Mouse (Mus musculus) CH12.LX (cell line): Measurements from ENCODE around the gene Mical3. TPM values are rescaled to one million over a fixed set of nuclear protein-coding genes. Genes with fewer than 3 reads are reported as not detected.

Source experiments
- DNase-seq: peaks from one replicate; pipeline ENCODE4 v3.0.0-alpha.2; 2013; ENCODE audit errors: extremely low read depth
- H3K27ac ChIP-seq: 2 replicates; pipeline ENCODE4 v1.5.1; 2012; ENCODE audit warnings: low read depth, mild to moderate bottlenecking, control low read depth, moderate library complexity; ENCODE audit not compliant: insufficient read depth
- H3K27me3 ChIP-seq: replicated peaks from 2 replicates; pipeline ENCODE3; 2012; ENCODE audit warnings: inconsistent platforms
- H3K36me3 ChIP-seq, 2 experiments: replicated peaks in 1 of 2; 2 replicates each; pipeline versions ENCODE3 to v1.6.1; 2012; ENCODE audit warnings: inconsistent platforms in 1 of 2, low read length in 1 of 2, mild to moderate bottlenecking in 1 of 2, mixed read lengths in 1 of 2, moderate library complexity in 1 of 2; ENCODE audit not compliant: control insufficient read depth in 1 of 2, insufficient read depth in 1 of 2
- H3K4me1 ChIP-seq, 2 experiments: 2 replicates each; pipeline ENCODE4 v1.6.1; 2012; ENCODE audit warnings: inconsistent platforms in 1 of 2, moderate library complexity in 1 of 2; ENCODE audit not compliant: insufficient read depth in 2 of 2, control insufficient read depth in 1 of 2
- H3K4me2 ChIP-seq: 2 replicates; pipeline ENCODE4 v1.6.1; 2012; ENCODE audit warnings: low read depth, mild to moderate bottlenecking, control low read depth; ENCODE audit not compliant: poor library complexity, insufficient read depth, severe bottlenecking
- H3K4me3 ChIP-seq, 3 experiments: fragments of 150-350 bp in 1 of 3; sonication (generic) in 1 of 3; replicated peaks in 1 of 3; 2 replicates each; pipeline versions ENCODE3 to v1.5.1; 2011 to 2012; ENCODE audit warnings: low read depth in 2 of 3, low read length in 2 of 3, mild to moderate bottlenecking in 2 of 3, moderate library complexity in 2 of 3, control low read depth in 1 of 3, improper control_type of control experiment in 1 of 3, inconsistent platforms in 1 of 3, mixed read lengths in 1 of 3; ENCODE audit not compliant: poor library complexity in 1 of 3
- H3K79me2 ChIP-seq: replicated peaks from 2 replicates; pipeline ENCODE4 v1.6.1; 2012; ENCODE audit warnings: mild to moderate bottlenecking, moderate library complexity; ENCODE audit not compliant: control insufficient read depth, poor library complexity, insufficient read depth, severe bottlenecking; ENCODE audit errors: extremely low read depth
- H3K9ac ChIP-seq: 2 replicates; pipeline ENCODE4 v1.6.1; 2012; ENCODE audit warnings: low read depth, mild to moderate bottlenecking, control low read depth, moderate library complexity; ENCODE audit not compliant: insufficient read depth
- H3K9me3 ChIP-seq: replicated peaks from 2 replicates; pipeline ENCODE3; 2012; ENCODE audit warnings: low read length, inconsistent platforms, mixed read lengths
- BHLHE40 ChIP-seq: IDR thresholded peaks from 2 replicates; pipeline ENCODE4 v1.6.1; 2011; ENCODE audit warnings: mild to moderate bottlenecking, low read depth, low read length, improper control_type of control experiment
- CTCF ChIP-seq, 2 experiments: IDR thresholded peaks in 1 of 2; conservative IDR thresholded peaks in 1 of 2; 2 replicates each; pipeline ENCODE4 v1.5.1; 2011 to 2012; ENCODE audit warnings: low read depth in 2 of 2, low read length in 2 of 2, improper control_type of control experiment in 1 of 2, inconsistent platforms in 1 of 2, mild to moderate bottlenecking in 1 of 2, moderate library complexity in 1 of 2
- E2F4 ChIP-seq: IDR thresholded peaks from 2 replicates; pipeline ENCODE4 v1.6.1; 2011; ENCODE audit warnings: low read depth, low read length, improper control_type of control experiment; ENCODE audit not compliant: insufficient replicate concordance
- ETS1 ChIP-seq: conservative IDR thresholded peaks from 2 replicates; pipeline ENCODE4 v1.6.1; 2012; ENCODE audit warnings: low read depth, mild to moderate bottlenecking, inconsistent platforms, low read length, improper control_type of control experiment, moderate library complexity
- JUN ChIP-seq: IDR thresholded peaks from 2 replicates; pipeline ENCODE4 v1.6.1; 2011; ENCODE audit warnings: low read depth, mild to moderate bottlenecking, low read length, improper control_type of control experiment, moderate library complexity; ENCODE audit not compliant: insufficient read depth
- JUND ChIP-seq: conservative IDR thresholded peaks from 2 replicates; pipeline ENCODE4 v1.6.1; 2011; ENCODE audit warnings: low read depth, low read length, improper control_type of control experiment
- KAT2A ChIP-seq: IDR thresholded peaks from 2 replicates; pipeline ENCODE4 v1.6.1; 2012; ENCODE audit warnings: low read length, improper control_type of control experiment, inconsistent platforms; ENCODE audit not compliant: insufficient replicate concordance
- MAFK ChIP-seq: IDR thresholded peaks from 2 replicates; pipeline ENCODE4 v1.6.1; 2011; ENCODE audit warnings: low read length, improper control_type of control experiment; ENCODE audit not compliant: insufficient replicate concordance
- MAX ChIP-seq: IDR thresholded peaks from 2 replicates; pipeline ENCODE4 v1.6.1; 2011; ENCODE audit warnings: low read length, improper control_type of control experiment
- MXI1 ChIP-seq: IDR thresholded peaks from 2 replicates; pipeline ENCODE4 v1.6.1; 2011; ENCODE audit warnings: mild to moderate bottlenecking, low read depth, low read length, improper control_type of control experiment
- MYC ChIP-seq: IDR thresholded peaks from 2 replicates; pipeline ENCODE4 v1.6.1; 2011; ENCODE audit warnings: low read depth, mild to moderate bottlenecking, improper control_type of control experiment, low read length
- NELFE ChIP-seq: IDR thresholded peaks from 2 replicates; pipeline ENCODE4 v1.6.1; 2011; ENCODE audit warnings: low read depth, low read length, improper control_type of control experiment
- PAX5 ChIP-seq: IDR thresholded peaks from 2 replicates; pipeline ENCODE4 v1.6.1; 2012; ENCODE audit warnings: low read length, inconsistent platforms, mixed read lengths
- POLR2A ChIP-seq: IDR thresholded peaks from 2 replicates; pipeline ENCODE4 v1.6.1; 2011; ENCODE audit warnings: low read depth, mild to moderate bottlenecking, improper control_type of control experiment, low read length
- RAD21 ChIP-seq: IDR thresholded peaks from 2 replicates; pipeline ENCODE4 v1.6.1; 2011; ENCODE audit warnings: low read depth, mild to moderate bottlenecking, low read length, improper control_type of control experiment, moderate library complexity
- TBP ChIP-seq: conservative IDR thresholded peaks from 2 replicates; pipeline ENCODE4 v1.6.1; 2011; ENCODE audit warnings: low read depth, low read length, improper control_type of control experiment
- UBTF ChIP-seq: IDR thresholded peaks from 2 replicates; pipeline ENCODE4 v1.6.1; 2012; ENCODE audit warnings: low read depth, mild to moderate bottlenecking, inconsistent platforms, low read length, improper control_type of control experiment, moderate library complexity
- USF2 ChIP-seq: conservative IDR thresholded peaks from 2 replicates; pipeline ENCODE4 v1.6.1; 2011; ENCODE audit warnings: low read depth, low read length, improper control_type of control experiment
- ZC3H11A ChIP-seq: IDR thresholded peaks from 2 replicates; pipeline ENCODE4 v1.6.1; 2012; ENCODE audit warnings: low read depth, mild to moderate bottlenecking, inconsistent platforms, low read length, improper control_type of control experiment
- ZMIZ1 ChIP-seq: IDR thresholded peaks from 2 replicates; pipeline ENCODE4 v1.6.1; 2012; ENCODE audit warnings: low read depth, mild to moderate bottlenecking, inconsistent platforms, low read length, improper control_type of control experiment
- ZNF384 ChIP-seq: IDR thresholded peaks from 2 replicates; pipeline ENCODE4 v1.6.1; 2012; ENCODE audit warnings: low read depth, low read length, improper control_type of control experiment, inconsistent platforms
- dilution Hi-C: fragments of 300-500 bp; cut with MboI; formaldehyde crosslinking; loops from 2 replicates; pipeline ENCODE4 v1.14.3; 2020; ENCODE audit warnings: low sequenced_read_pairs; ENCODE audit not compliant: extremely low pct_unique_long_range_greater_than_20kb, extremely low pct_ligation_motif_present
- in situ Hi-C: fragments of 300-500 bp; cut with MboI; formaldehyde crosslinking; loops from 3 replicates; pipeline ENCODE4 v1.14.3; 2019; ENCODE audit warnings: low sequenced_read_pairs, low pct_ligation_motif_present, low pct_unique_long_range_greater_than_20kb, mixed read lengths
- polyA plus RNA-seq: library from polyadenylated mRNA; unstranded; fragments of >175 nt; gene quantifications from 2 replicates; pipeline ENCODE4 v1.2.1, GENCODE M21; 2012; ENCODE audit warnings: low read depth; ENCODE audit not compliant: insufficient read length
- total RNA-seq, 2 experiments: library from RNA; depleted of rRNA; stranded (reverse); fragments of 300-350 nt in 1 of 2; fragments of >200 nt in 1 of 2; gene quantifications; 2 replicates each; pipeline ENCODE4 v1.2.3; 2012 to 2014

Mical3 gene
- total and polyA plus RNA-seq, 3 experiments = 10.2 to 56.3 (median 26.8) TPM

DNA sequence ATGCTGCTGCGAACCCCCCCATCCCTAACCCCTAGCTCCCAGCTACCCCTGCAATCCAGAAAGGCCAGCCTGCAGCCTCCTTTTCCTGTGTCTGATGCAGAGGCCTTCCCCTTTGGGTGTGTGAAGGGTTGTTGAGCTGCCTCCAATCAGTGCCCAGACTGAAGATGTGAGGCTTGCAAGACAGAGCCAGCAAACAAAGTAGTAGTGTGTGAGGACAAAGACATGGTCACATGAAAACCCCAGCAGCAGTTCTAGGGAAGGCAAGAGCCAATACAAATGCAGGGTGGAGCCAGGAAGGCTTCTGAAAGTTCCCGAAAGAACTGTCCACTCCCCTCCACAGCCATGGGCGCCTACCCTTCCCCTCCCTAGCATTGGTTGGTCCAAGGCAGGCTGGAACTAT lies 127.8 kb downstream of the Mical3 start:
- H3K4me2 ChIP-seq = no peak overlapping the region
- H3K9ac ChIP-seq = no peak overlapping the region
- peaks cover 31 to 90% of the 10 kb centered on the region in 2 experiments for H3K36me3 ChIP-seq
- dilution Hi-C loops = no loop called here
- no peak for TF ChIP-seq UBTF
- no peak for TF ChIP-seq MXI1
- TF ChIP-seq TBP = no peak
- TF ChIP-seq KAT2A = no peak
- TF ChIP-seq POLR2A = no peak
- no peak for TF ChIP-seq JUND
- TF ChIP-seq ZMIZ1 = no peak
- TF ChIP-seq CTCF (conservative IDR thresholded peaks at IDR 0.05 in 1 of 2, IDR thresholded peaks at IDR 0.05 in 1 of 2; ENCODE audit: low read depth in 2 of 2, low read length in 2 of 2) = no peak
- no peak for TF ChIP-seq MAFK
- TF ChIP-seq E2F4 = no peak
- no peak for TF ChIP-seq PAX5
- no peak for TF ChIP-seq MYC
- TF ChIP-seq ZNF384 = no peak
- no peak for TF ChIP-seq RAD21
- no peak for TF ChIP-seq NELFE
- no peak for TF ChIP-seq JUN
- TF ChIP-seq USF2 = no peak
- TF ChIP-seq MAX = no peak
- in situ Hi-C loops = no loop called here
- H3K27ac ChIP-seq = no peak overlapping the region
- no peaks in the 10 kb centered on the region for H3K27me3 ChIP-seq
- no peaks in the 10 kb centered on the region for H3K79me2 ChIP-seq
- H3K4me3 ChIP-seq = no peak overlapping the region
- no peaks in the 10 kb centered on the region for H3K4me1 ChIP-seq
- no peaks in the 10 kb centered on the region for H3K9me3 ChIP-seq
- DNase-seq = no peak

DNA sequence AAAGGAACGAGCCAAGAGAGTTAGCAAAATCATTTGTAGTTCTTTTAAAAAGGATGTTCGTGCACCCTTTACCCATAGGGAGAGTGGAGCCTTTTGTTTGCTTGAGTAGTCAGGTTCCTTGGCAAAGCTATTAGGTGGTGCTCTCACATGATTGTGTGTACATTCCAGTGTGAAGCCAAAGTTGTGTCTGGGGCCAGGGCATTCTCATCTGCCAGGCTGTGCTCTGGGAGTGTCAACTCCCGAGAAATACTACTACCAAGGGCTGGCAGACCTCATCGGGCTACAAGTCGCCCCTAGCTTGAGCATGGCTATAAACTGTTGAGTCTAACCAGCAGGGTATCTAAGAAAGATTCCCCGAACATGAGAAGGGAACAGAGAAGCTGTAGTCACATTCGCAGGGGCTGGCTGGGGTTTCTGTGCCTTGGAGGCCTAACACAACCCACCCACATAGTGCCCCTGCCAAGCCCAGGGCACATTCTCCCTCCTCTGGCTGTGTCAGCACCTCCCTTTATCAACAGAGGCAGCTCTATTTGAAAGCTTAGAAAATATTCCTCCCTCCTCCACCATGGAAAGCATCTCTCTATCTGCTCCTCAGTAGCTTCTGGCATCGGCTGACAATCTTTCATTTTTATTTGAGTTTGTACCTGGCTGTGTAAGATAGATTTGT lies 130.8 kb downstream of the Mical3 start:
- H3K4me1 ChIP-seq = peaks cover 0 to 12% of the 10 kb centered on the region in 2 experiments; a peak in 3 of 4 replicates
- no peak for DNase-seq
- no peaks in the 10 kb centered on the region for H3K27me3 ChIP-seq
- no peaks in the 10 kb centered on the region for H3K9me3 ChIP-seq
- in situ Hi-C loops (no loop called here), dilution Hi-C loops (no loop called here)
- H3K4me2 ChIP-seq = no peak overlapping the region
- no peak overlapping the region for H3K9ac ChIP-seq
- TF ChIP-seq MXI1 = no peak
- no peak for TF ChIP-seq ETS1
- TF ChIP-seq KAT2A = no peak
- no peak for TF ChIP-seq ZC3H11A
- no peak for TF ChIP-seq BHLHE40
- no peak overlapping the region for H3K27ac ChIP-seq
- no peaks in the 10 kb centered on the region for H3K79me2 ChIP-seq
- H3K36me3 ChIP-seq = peaks cover 21 to 91% of the 10 kb centered on the region in 2 experiments
- H3K4me3 ChIP-seq = no peak overlapping the region
